Mouse (Mus musculus) spleen, adult 2 months (tissue): ENCODE data around the gene Cript. TPM values are rescaled to one million over a fixed set of nuclear protein-coding genes. Genes with fewer than 3 reads are reported as not detected.

Experiments used
- DNase-seq, 2 experiments: peaks; one replicate each; pipeline versions ENCODE4 v3.0.0 to v3.0.0-alpha.2; 2012 to 2021; ENCODE audit warnings: low spot score in 2 of 2, low read depth in 1 of 2
- H3K27ac ChIP-seq: fragments of 200-500 bp; 2 replicates; pipeline ENCODE4 v1.5.1; 2012; ENCODE audit warnings: low read length, inconsistent platforms; ENCODE audit not compliant: insufficient read depth
- H3K27me3 ChIP-seq: fragments of 200-500 bp; 2 replicates; pipeline ENCODE4 v1.6.1; 2012; ENCODE audit warnings: mild to moderate bottlenecking, moderate library complexity, low read length, inconsistent platforms; ENCODE audit not compliant: control insufficient read depth, insufficient read depth
- H3K36me3 ChIP-seq: fragments of 200-500 bp; 2 replicates; pipeline ENCODE4 v1.6.1; 2012; ENCODE audit warnings: mild to moderate bottlenecking, low read length, inconsistent platforms; ENCODE audit not compliant: control insufficient read depth, insufficient read depth
- H3K4me1 ChIP-seq: fragments of 200-500 bp; 2 replicates; pipeline ENCODE4 v1.6.1; 2011; ENCODE audit warnings: inconsistent platforms; ENCODE audit not compliant: control insufficient read depth, insufficient read depth, insufficient read length
- H3K4me3 ChIP-seq: fragments of 200-500 bp; 2 replicates; pipeline ENCODE4 v1.5.1; 2011; ENCODE audit warnings: mild to moderate bottlenecking, inconsistent platforms; ENCODE audit not compliant: insufficient read depth, insufficient read length; ENCODE audit errors: extremely low read depth
- CTCF ChIP-seq: fragments of 200-500 bp; IDR thresholded peaks from 2 replicates; pipeline ENCODE4 v1.5.1; 2011; ENCODE audit warnings: mild to moderate bottlenecking, inconsistent platforms; ENCODE audit not compliant: insufficient read depth, insufficient read length, insufficient replicate concordance; ENCODE audit errors: extremely low read depth
- POLR2A ChIP-seq: fragments of 200-500 bp; IDR thresholded peaks from 2 replicates; pipeline ENCODE4 v1.6.1; 2011; ENCODE audit warnings: low read depth, low read length, inconsistent platforms
- WGBS: fragments of 180-500 bp; shearing (Covaris S2); methylation state at CpG from one replicate; pipeline ENCODE4 v1.1.7; 2018; 5-methylcytosine and 5-hydroxymethylcytosine counted together
- polyA plus RNA-seq: library from polyadenylated mRNA; depleted of rRNA; stranded (reverse); fragments of >200 nt; gene quantifications from 2 replicates; pipeline ENCODE4 v1.2.3, GENCODE M21; 2012

The Cript gene
- polyA plus RNA-seq, 1 experiment: 5.0 TPM

DNA sequence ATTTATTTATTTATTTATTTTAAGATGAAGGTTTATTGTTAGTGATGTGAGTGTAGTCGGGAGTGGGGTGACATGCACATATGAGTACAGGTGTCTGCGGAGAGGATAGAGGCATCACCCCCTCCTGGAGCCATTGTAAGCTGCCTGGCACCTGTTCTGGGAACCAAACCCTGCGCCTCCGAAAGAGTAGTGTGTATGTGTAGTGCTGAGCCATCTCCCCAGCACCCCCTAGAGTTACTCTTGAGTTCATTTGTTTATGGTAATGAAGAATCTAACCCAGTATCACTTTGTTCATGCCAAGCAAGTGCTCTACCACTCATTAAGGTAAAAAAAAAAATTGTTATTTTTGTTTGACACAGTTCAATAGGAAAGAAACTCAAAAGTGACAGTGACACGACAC, 37.2 kb upstream of the Cript start:
- H3K27me3 ChIP-seq: no peaks in the 10 kb centered on the region
- H3K36me3 ChIP-seq: peaks cover 3% of the 10 kb centered on the region; the same call in 1 of the 2 replicates
- H3K27ac ChIP-seq: no peak overlapping the region
- H3K4me3 ChIP-seq: no peak overlapping the region
- WGBS: 53% methylated on average over 5 of the region's 5 CpGs
- H3K4me1 ChIP-seq: peaks cover 8% of the 10 kb centered on the region
- peak; percentile 2; the same call in 1 of the 2 replicates for TF ChIP-seq CTCF
- no peak for TF ChIP-seq POLR2A
- DNase-seq: peak; percentile 38 to 41

DNA sequence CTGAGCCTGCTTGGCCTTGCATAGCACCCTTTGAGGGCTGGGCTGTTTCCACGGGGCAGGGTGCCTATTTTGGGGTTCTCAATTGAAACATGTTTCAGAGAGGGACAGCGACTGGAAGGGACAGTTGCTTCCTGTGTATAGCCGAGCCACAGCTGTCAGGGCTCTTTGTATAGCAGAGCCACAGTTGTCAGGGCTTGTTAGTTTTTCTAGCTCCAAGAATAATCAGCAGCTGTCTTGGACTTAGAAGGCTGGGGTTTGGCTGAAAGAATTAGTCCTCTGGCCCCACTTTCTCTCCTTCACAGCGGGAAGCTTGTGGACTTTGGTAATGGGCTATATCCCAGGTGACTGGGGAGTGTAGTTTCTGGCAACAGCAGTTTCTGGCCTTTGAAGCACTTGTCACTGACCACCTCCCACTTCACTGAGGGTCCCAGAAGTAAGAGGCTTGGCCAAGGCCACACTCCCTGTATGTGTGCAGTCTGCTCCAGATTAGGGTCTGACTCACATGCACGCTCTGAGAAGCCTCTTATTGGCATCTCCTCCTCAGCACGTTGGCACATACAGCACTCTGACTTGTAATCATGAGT, 36.7 kb upstream of the Cript start:
- WGBS: 52% methylated on average over 6 of the region's 6 CpGs
- H3K27me3 ChIP-seq: no peaks in the 10 kb centered on the region
- peaks cover 8% of the 10 kb centered on the region for H3K4me1 ChIP-seq
- DNase-seq: no peak
- TF ChIP-seq CTCF: no peak
- no peak for TF ChIP-seq POLR2A
- H3K27ac ChIP-seq: no peak overlapping the region
- no peak overlapping the region for H3K4me3 ChIP-seq
- peaks cover 3% of the 10 kb centered on the region; the same call in 1 of the 2 replicates for H3K36me3 ChIP-seq

DNA sequence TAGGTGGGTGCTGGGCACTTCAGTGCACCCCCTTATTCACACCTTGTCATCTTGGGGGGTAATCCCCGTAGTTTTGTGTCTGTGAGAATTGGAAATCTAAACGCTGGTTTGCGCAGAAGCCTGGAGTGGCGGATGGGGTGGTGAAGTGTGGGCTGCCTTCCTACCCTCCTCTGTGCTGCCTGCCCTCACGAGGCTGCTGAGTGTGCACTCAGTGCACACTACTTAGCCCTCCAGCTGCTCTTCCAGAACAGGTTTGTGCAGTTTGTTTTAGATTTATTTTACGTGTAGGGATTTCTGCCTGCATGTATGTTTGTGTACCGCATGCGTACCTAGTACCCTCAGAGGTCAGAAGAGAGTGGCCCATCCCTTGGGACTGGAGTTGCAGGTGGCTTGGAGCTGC, 34.0 kb upstream of the Cript start:
- 89% methylated on average over 8 of the region's 8 CpGs for whole genome bisulfite sequencing
- H3K4me3 ChIP-seq: no peak overlapping the region
- H3K4me1 ChIP-seq: peaks cover 8% of the 10 kb centered on the region
- H3K36me3 ChIP-seq: peaks cover 6% of the 10 kb centered on the region; the same call in 1 of the 2 replicates
- TF ChIP-seq POLR2A (no peak), CTCF (no peak)
- H3K27ac ChIP-seq: no peak overlapping the region
- DNase-seq: no peak
- H3K27me3 ChIP-seq: no peaks in the 10 kb centered on the region

GRCm38 (mm10) chr17:86997323-86997722, 28.0 kb upstream of the Cript start:
- Histone ChIP-seq H3K4me3 (no peak overlapping the region), H3K36me3 (peaks cover 18% of the 10 kb centered on the region), H3K27me3 (no peaks in the 10 kb centered on the region), H3K4me1 (no peaks in the 10 kb centered on the region), H3K27ac (no peak overlapping the region)
- 93% methylated on average over 6 of the region's 6 CpGs for WGBS
- no peak for DNase-seq
- TF ChIP-seq CTCF: no peak
- no peak for TF ChIP-seq POLR2A

DNA sequence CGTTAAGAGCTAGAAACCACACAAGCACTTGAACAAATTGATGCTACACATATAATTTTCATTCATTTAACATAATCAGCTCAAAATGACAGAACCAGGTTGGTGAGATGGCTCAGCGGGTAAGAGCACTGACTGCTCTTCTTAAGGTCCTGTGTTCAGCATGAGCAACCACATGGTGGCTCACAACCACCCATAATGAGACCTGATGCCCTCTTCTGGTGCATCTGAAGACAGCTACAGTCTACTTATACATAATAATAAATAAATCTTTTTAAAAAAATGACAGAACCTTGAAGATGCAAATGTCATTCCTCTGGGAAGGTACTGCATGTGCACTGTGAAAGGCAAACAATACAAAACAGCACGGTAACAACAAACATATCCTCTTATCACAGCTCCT, 16.4 kb upstream of the Cript start:
- no peaks in the 10 kb centered on the region for H3K4me1 ChIP-seq
- DNase-seq: no peak
- TF ChIP-seq POLR2A: no peak
- TF ChIP-seq CTCF: no peak
- WGBS: 89% methylated on average over 3 of the region's 3 CpGs
- no peak overlapping the region for H3K27ac ChIP-seq
- no peaks in the 10 kb centered on the region for H3K27me3 ChIP-seq
- H3K4me3 ChIP-seq: no peak overlapping the region
- 0 out of 2 replicates have a peak, but pooled peaks cover 1% of the 10 kb centered on the region for H3K36me3 ChIP-seq

DNA sequence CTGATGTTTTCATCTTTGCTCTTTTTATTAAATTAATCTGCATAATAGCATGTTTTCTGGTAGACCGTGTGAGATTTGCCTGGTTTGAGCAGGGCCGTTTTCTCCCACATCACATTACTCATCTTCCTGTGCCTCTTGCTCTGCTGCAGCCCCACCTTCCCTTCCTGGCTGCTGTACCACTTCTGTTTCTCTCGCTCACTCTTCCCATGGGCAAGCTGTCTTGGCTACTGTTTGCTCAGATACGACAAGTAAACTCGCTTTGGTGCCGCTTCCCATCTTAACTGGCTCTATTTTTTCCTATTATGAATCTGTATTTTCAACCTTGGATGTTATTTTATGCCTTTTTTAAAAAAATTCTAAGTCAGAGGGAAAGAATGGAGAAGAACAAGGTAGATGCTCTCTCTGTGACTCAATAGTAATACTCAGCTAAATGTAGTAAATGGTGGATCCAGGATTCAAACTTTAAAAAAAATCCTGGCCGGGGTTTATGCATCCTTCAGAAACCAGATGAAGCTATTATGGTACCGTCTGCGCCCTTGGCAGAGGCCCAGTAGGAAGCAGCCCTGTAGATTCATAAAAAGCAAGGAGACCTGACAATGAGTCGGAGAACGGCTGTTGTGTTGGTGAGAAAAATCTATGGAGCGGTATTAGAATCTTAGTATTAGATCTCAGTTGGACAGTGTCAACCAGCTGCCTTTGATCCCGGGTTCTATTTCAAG, 13.9 kb upstream of the Cript start:
- H3K27ac ChIP-seq: no peak overlapping the region
- H3K4me1 ChIP-seq: no peaks in the 10 kb centered on the region
- WGBS: 75% methylated on average over 13 of the region's 13 CpGs
- peaks cover 2% of the 10 kb centered on the region; the same call in 1 of the 2 replicates for H3K36me3 ChIP-seq
- H3K27me3 ChIP-seq: no peaks in the 10 kb centered on the region
- no peak overlapping the region for H3K4me3 ChIP-seq
- no peak for DNase-seq
- no peak for TF ChIP-seq CTCF
- TF ChIP-seq POLR2A: no peak

- no peak overlapping the region for H3K27ac ChIP-seq
- H3K4me1 ChIP-seq: no peaks in the 10 kb centered on the region
- TF ChIP-seq CTCF: no peak
- TF ChIP-seq POLR2A: no peak
- whole genome bisulfite sequencing: 91% methylated on average over 5 of the region's 5 CpGs
- no peak overlapping the region for H3K4me3 ChIP-seq
- peaks cover 8% of the 10 kb centered on the region for H3K36me3 ChIP-seq
- DNase-seq: no peak
- no peaks in the 10 kb centered on the region for H3K27me3 ChIP-seq
Observed at GRCm38 (mm10) chr17:87019692-87020091, 5.7 kb upstream of the Cript start.
